Mouse (Mus musculus) kidney, postnatal 10 days (tissue): ENCODE measurements around the gene Serpinb6a.

Source experiments
- DNase-seq: peaks from one replicate; pipeline ENCODE4 v3.0.0; 2021; ENCODE audit warnings: mixed read lengths

Gene Serpinb6a

DNA sequence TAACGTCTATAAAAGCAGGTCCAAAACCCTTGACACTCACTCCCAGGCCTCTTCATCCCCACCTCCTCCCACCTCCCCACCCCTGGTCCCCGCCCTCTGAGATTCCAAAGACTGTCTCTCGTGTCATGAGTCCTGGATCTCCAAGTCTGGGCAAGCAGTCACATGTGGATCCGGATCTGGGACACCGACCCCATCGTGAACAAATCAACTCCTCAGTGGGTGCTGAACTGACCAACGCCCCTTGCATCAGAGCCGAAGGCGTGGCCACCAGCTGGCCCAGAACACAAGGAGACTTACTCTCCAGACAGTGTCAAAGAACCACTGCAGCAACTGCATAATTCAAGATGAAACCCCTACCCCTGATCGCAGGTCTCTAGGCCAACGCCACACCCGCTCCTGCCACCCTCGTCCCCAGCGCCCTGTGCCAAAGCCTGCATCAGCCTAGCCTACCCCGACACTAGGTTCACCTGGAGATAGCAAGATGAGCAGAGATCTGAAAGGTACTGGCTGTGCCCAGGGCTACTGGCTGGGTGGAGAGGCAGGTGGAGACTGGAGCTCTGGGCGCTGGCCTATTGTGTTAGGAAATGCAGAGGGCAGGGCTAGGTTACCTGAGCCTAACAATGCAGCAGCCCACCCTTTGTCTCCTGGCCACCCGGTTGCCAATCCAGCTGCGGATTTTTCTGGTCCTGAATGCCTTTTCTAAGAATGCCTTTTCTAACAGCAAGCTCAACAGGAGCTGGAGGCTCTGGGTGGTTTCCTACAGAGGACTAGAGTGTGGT is 97.2 kb downstream of the Serpinb6a start, which contains the start of gene Serpinb6c:
Gene Serpinb6c, minus strand, starts transcription at position 533 of the 779 bp plus-strand sequence.
- DNase-seq: no peak

DNA sequence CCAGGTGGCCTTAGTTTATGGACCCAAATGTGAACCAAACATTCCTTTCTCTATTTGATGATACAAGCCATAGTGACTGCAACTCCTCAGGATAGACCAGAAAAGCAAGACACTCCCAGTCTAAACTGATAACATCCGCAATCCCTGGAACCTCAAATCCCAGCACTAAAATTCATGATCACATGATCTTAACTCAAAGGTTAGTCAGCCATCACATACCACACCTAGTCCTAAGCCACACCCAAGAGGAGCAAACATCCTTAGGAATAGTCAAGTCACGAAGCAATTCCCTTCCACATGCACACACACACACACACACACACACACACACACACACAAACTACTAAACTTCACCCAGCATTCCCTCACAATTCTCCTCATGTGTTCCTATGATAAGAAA is 99.3 kb downstream of the Serpinb6a start:
- DNase-seq: no peak

DNA sequence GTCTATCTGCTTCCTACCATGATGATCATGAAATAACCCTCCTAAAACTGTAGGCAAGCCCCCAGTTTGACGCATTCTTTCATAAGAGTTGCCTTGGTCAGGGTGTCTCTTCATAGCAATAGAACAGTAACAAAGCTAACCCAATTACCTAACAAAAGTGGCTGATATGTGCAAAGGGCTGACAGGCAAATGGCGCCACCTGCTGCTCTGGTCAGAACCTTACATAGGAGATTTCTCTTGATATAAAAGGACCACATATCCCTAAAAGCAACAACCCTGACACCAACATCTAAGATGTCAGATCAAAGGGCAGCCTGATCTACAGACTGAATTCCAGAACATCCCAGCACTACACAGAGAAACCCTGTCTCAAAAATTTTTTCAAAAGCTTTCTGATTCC is 108.4 kb downstream of the Serpinb6a start:
- peak; percentile 32 for DNase-seq
